Mouse (Mus musculus): Measurements from ENCODE around the gene Ajap1.

The Ajap1 gene

GRCm38 (mm10) chr4:153451516-153451915, 31.1 kb downstream of the Ajap1 start:
- DNase-seq (ENCODE audit: low spot score): no peak

GRCm38 (mm10) chr4:153442522-153442921, 40.1 kb downstream of the Ajap1 start:
- no peak for DNase-seq (ENCODE audit: low spot score)

DNA sequence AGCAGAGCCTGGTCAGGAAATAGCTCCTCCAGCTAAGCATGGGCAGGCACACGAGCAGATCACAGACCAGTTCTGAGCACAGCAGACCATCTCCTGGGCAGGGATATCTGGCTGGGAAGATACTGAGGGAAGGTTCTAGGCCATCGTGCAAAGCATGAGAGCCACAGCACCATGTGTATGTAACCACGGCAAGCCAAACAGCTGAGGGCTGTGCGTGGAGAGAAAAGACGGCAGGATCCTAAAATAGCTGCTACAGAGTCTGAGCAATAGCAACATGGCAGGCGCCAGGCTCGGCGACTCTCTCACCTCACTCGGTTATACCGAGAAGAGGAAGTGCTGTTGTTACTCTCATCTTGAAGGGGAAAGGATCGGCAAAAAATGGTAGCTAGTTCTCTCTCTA, 42.7 kb downstream of the Ajap1 start:
- no peak for DNase-seq (ENCODE audit: low spot score)

- DNase-seq (ENCODE audit: low spot score): no peak
Measured at GRCm38 (mm10) chr4:153439031-153439430, 43.6 kb downstream of the Ajap1 start.

DNA sequence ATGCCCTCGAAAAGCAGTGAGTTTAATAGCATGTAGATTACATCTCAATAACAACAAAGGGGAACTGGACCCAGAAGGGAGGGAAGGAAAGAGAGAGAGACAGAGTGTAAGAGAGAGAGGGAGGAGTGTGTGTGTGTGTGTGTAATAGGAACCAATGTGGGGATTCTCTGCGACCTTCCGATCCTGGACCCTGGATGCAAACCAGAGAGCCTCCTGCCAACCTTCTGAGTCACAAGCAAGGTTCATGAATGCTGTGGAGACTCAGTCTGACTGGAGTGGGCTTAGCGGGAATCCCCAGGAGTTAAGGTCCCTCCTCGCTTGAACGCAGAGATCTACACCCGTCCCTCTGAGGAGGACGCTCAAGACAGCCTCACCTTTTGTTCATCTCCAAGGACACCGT, 45.4 kb downstream of the Ajap1 start:
- no peak for DNase-seq (ENCODE audit: low spot score)

DNA sequence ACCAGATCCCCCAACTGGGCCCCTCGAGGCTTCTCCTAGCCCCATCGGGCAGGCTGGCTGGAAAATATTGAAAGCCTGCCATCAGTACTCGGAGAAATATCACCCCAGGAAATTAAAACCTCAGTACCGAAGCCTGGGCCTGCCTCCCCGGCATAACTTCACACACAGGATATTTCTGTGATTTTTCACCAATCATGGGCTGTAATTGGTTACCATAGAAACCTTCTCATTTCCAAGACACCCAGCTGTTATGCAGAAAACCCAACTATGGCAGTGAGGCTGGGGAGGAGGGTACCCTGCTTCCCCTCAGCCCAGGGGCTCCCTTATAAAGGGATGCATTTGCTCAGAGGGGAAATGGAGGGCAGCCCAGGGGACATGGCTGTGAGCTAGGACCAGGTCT, 46.7 kb downstream of the Ajap1 start:
- no peak for DNase-seq (ENCODE audit: low spot score)

DNA sequence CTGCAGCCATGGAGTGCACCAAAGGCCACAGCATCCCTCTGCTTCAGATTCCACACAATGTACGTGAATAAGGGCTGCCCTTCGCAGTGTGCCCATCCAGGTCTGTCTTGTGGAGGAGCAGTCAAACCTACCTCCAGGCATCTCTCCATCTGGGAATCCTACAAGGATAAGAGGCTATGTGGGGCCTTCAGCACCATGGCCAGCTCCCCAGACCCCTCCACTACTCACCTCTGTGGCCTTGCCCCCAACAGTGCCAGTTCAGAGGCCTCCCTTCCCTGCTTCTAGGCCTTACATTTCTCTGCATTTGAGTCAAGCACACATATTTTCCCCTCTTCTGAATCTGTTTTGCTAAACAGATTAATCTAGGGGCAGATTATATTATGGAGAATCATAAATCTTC, 52.6 kb downstream of the Ajap1 start:
- no peak for DNase-seq (ENCODE audit: low spot score)

DNA sequence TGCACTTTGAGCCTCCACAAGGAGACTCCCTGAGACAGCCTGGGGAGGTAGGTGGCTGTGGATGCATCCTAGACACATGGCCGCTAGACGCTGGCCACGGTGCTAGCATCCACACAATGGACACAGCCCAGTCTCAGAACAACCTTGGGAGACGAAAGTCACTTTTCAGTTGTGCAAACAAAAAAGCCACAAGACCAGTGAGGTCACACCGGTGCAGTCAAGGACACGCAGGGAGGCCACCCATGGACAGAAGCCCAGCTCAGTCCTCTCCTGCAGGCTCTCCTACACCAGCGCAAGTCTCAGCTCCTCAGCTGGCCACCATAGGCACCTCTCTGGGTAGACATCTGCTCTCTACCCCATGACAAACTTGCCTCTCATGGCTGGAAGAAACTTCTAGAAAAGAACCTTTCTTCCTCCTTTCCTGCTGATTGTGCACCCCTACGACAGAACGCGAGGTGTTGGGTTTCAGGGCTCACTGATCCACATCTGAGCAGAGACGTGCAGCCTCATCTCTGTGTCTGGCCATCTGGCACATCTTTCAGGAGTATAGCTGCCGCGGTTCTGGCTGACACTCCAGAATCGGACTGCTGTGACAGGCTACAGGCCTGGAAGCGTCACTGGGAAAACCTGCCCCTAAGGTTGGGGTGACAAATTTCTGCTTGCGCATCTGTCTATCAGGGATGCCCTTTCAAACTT, 56.5 kb downstream of the Ajap1 start:
- no peak for DNase-seq (ENCODE audit: low spot score)

DNA sequence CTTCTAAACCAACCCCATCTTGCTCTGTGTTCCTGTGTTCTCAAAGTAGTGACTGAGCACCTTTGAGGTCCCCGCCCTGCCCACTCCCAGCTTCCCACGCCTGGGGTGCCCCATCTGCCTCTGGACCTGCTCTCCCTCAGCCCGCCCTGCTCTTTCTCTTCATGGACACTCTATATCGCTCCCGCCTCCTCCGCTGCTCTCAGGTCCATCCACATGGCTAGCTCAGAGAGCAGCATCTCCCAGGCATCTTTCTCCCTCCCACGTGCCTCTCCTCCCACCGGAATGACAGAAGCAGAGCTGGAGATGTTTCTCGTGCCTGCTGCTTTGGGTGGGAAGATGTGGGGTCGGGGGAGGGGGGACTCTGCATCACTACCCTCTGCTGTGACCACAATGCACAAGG, 58.3 kb downstream of the Ajap1 start:
- DNase-seq (ENCODE audit: low spot score): no peak

GRCm38 (mm10) chr4:153417926-153418325, 64.7 kb downstream of the Ajap1 start:
- no peak for DNase-seq (ENCODE audit: low spot score)

DNA sequence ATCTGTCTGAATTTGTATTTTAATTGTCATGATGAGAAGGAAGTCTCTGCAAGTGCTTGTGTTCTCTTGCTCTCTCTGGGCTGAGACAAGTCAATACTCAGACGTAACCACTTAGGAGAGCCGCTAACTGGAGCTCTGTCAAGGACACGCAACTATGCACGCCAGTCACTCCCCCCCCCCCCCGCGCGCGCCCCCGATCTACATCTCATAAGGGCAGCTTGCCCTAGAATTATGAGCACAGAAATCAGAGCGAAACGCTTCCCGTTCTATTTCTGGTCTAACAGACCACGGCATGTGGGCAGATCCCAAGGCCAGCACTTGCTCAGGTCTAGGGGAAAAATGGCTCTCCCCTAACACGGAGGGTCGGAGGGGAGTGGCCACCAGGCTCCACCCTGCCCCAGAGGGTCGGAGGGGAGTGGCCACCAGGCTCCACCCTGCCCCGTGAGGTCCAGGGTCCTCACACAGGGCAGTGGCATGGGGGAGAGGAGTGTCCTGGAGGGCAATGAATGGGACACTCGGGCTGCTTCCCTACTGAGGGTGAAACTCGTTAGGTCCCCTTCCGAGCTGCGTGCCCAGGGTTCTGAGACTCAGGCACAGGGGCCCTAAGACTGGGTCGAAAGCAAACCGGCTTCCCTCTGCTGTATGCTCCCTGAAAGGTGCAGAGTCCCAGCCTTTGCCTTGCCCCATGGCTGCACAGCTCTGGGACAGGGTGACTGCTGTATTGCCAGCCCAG, 65.3 kb downstream of the Ajap1 start:
- no peak for DNase-seq (ENCODE audit: low spot score)

DNA sequence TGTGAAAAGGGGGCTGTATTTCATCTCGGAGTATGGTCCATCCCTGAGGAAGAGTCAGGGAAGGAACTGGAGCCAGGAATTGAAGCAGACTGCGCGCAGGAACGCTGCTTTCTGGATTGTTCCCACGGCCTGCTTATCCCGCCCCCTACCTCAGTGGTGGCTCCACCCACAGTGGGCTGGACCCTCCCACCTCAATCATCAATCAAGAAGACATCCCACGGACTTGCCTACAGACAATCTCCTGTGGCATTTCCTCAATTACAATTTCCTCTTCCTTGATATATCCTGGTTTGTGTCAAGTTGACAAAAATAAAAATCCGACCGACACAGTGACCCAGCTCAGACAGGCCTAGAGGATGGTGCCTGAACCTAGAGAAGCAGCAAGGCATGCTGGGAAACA, 66.5 kb downstream of the Ajap1 start:
- DNase-seq (ENCODE audit: low spot score): no peak

DNA sequence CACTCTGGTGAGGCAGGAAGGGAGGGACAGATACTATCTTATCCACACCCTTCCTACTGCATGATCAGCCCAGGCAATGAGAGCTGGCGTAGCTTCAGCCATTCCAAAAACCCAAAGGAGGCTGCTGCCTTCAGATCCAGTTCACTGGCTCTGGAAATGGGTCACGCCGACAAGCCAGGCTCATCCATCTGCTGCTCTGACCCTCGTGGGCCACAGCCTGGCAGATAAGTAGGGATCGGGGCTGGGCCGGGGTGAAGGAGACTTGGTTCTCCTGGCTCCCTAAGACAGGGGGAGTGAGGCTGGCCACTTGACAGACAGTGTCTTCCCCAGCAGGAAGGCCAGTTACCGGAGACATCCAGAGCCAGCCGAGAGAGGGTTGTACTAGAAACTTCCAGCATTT, 84.2 kb downstream of the Ajap1 start:
- no peak for DNase-seq (ENCODE audit: low spot score)

DNA sequence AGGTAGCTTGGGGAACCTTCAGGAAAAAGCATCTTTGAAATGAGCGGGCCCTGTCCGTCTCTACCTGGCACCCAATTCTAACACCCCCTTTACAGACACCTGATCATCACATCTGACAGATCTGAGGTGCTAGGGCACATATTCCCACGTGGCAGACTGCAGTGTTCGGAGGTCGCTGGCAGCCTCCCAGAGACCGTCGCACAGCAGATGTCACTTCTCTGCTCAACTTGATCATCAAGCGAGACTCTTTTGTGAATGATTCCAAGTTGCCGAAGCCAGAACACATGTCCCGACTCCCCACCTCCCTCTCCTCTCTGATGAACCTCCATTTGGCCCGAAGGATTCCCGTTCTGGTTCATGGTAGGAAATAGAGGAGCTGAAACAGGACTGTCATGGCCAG, 95.1 kb downstream of the Ajap1 start:
- DNase-seq (ENCODE audit: low spot score): no peak

DNA sequence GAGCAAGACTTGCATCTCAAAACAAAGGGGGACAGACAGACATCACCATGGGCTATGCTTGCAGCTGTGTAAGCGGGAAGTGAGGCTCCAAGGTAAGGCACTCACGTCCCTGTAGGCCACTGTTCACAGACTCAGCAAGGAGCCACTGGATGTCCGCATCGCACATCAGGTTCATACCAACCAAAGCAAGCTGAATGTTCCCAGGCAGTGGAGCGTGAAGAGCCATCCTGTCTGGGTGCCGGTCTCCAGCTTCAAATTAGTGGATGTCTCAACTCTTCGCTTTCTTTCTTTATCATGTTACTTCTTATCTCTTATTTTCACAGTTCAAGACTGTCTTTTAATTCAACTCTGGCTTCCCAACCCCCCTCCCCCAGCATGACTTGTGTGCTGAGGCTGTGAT, 101.2 kb downstream of the Ajap1 start:
- no peak for DNase-seq (ENCODE audit: low spot score)

DNA sequence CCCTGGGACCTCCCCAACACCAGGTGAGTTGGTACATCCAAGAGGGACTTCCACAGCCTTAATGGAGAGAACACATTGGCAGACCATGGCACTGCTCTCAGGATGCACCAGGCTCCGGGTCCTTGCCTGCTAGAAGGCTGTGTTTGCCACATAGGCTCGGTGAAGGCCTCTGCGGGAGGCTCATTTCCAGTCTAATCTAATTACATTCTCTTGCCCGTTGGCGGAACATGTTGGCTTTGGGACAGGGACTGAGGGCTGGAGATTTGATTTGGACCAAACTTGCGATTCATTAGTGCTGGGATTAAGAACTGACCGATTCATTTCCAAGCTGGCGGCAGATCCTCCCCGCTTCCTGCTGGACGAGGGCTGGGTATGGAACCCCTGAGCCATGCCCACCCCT, 101.7 kb downstream of the Ajap1 start:
- no peak for DNase-seq (ENCODE audit: low spot score)

DNA sequence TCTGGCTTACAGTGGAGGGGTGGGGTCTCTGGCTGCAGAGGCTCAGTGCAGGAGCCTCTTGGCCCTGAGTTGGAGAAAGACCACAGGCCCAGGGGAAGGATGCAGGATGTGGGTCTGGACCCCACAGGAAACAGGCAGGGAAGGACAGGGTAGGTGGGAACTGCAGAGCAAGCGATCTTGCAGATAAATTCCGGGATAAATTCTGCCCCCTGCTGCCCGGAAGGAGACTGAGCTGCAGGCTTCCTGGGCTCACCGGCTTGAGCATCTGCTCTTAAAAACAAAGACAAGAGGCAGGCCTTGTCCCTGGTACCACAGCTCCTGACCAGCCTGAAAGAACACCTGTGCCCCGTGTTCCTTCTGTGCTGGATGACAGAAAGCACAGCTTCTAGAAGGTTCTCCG, 104.6 kb downstream of the Ajap1 start:
- DNase-seq (ENCODE audit: low spot score): no peak

GRCm38 (mm10) chr4:153374233-153374632, 108.4 kb downstream of the Ajap1 start:
- DNase-seq (ENCODE audit: low spot score): no peak

- DNase-seq (ENCODE audit: low spot score): no peak
Measured at GRCm38 (mm10) chr4:153373125-153373524, 109.5 kb downstream of the Ajap1 start.

DNA sequence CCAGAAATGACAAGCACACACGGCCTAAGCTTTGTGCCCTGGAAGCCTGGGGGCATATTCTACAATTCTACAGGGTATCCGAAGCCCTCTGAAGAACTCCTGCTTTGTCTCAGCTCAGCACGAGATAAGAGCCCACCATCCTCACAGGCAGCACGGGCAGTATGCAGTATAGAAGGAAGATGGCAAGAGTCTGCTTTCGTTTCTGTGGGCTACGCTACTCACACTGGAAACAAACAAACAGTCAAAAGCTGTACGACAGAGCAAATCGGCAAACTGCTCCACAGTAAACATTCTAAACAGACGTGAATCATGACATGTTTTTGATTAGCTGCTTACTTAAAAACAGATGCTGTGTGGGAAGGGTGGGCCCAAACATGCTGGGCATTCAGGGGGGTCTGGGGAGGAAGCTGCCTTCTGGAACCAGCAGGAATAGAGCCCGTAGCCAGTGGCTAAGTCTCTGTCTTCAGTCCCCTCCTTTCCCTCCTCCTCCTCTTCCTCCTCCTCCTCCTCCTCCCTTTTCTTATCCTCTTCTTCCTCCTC, 113.9 kb downstream of the Ajap1 start:
- no peak for DNase-seq (ENCODE audit: low spot score)

- DNase-seq (ENCODE audit: low spot score): no peak
Measured at GRCm38 (mm10) chr4:153360868-153361545, 121.6 kb downstream of the Ajap1 start.

DNA sequence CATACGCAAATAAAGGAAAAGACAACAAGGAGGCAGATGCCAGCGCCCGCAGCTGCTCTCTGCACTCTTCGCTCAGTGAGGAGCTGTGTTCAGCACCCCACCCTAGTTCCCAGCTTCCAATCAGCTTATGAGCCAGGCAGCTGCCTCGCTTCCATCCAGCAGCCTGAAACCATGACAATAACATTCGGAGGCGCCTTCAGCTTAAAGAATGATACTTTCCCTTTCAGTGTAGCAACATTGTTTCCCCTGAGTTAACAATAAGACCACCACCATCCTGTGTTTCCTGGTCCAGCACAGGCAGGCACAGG, 124.4 kb downstream of the Ajap1 start:
- DNase-seq (ENCODE audit: low spot score): no peak

DNA sequence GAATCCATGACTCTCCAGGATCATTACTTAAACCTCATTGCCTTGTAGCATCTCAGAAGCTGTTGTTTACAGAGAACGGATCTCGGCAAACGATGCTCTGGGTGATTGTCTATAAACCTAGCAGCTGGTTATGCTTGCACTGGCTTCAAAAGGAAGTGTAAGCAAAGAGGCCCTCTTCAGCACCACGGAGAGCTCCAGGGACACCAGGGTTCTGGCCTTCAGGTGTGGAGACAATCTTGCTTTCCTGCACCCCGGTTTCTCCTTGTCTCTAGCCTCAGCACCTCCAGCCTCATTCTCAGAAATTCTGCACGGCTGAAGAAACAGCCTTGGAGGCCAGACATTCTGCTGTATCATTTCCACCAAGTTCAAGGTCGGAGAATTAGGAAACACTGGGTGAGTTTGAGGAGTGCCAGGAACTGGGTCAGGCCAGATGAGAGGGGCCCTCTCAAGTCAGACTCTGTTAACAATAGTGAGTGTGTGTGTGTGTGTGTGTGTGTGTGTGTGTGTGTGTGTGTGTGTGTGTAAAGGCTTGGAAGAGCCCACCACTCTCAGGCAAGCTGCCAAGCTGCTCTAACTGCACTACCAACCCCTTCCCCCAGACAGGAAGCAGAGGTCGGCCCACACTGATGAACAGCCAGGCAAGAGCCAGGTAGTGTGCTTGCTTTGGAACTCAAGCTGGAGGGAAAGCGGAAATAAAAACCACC, 124.9 kb downstream of the Ajap1 start:
- DNase-seq (ENCODE audit: low spot score): no peak
